Mouse (Mus musculus) lung, adult 2 months (tissue): ENCODE measurements around the gene Paqr9.

Source experiments
- CTCF ChIP-seq: fragments of 200-500 bp; IDR thresholded peaks from 2 replicates; pipeline ENCODE4 v1.5.1; 2011; ENCODE audit warnings: mild to moderate bottlenecking, low read length, control low read depth; ENCODE audit not compliant: insufficient read depth
- POLR2A ChIP-seq: fragments of 200-500 bp; IDR thresholded peaks from 2 replicates; pipeline ENCODE4 v1.6.1; 2011; ENCODE audit warnings: low read depth, mild to moderate bottlenecking, control low read depth, low read length, borderline replicate concordance; ENCODE audit errors: extremely low read depth

GRCm38 (mm10) chr9:95581758-95582515 is 22.5 kb downstream of the Paqr9 start:
- no peak for TF ChIP-seq POLR2A
- no peak for TF ChIP-seq CTCF
